Mouse (Mus musculus) T-helper 2 cell (primary cell): Measurements from ENCODE around the gene Hpse.

ENCODE experiments used
- in situ Hi-C: fragments of 300-600 bp; cut with MboI, MseI; formaldehyde crosslinking; loops from one replicate; pipeline ENCODE4 v1.15.1; 2025; ENCODE audit warnings: high pct_unique_total_duplicates

Hpse gene

DNA sequence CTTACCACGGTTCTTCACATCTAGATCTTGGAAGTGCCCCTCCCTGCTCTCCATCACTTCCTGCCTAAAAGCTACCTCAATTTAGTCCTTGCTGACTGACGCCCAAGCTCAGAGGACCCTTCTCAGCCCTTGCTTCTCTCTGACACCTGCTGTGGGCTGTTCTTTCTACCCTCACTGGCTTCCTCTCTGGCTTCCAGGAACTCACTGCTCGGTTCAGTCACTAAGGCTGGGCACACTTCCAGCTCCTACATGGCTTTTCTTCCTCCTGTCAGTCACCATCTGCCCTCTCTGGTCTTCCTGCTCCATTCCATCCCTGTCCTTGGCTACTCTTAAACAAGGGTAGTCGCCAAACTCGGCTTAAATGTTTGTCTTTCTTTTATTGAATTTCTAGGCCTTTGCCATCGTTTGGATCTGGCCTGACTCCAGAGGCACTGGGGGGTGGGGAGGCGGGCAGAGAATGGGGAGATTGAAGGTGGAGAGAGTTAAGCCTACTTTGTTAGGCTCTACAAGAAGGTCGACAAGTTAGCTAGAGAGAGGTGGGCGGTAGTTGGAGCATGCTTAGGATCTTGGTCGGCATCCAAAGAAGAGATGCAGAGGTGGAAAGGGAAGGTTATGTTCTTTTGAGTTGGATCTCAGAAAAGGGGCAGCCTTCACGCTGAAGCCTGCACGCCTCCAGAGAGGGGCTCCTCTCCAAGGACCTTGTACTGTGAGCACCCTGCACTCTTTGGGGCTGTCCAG is 76.1 kb downstream of the Hpse start:
- in situ Hi-C loops = loop anchor here (5.0 kb wide), 1 partner anchor 56 kb away; no protein-coding TSS in a partner anchor

DNA sequence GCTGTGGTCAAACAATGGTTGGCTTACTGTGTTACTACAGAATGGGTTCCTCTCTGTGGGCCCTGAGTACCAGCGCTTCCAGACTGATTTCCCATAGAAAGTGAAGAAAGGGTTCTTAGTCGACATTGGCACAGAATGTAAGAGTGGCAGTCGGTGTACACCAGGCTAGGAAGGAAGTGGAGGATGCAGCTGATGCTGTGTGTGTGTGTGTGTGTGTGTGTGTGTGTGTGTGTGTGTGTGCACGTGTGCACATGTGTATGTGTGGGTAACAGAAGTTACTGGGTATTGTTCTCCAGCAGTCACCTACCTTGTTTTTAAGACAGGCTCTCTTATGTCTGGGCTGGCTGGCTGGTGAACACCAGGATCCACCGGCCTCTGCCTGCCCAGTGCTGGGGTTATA is 77.2 kb downstream of the Hpse start:
- in situ Hi-C loops = loop anchor here (5.0 kb wide), 1 partner anchor 55 kb away; no protein-coding TSS in a partner anchor

DNA sequence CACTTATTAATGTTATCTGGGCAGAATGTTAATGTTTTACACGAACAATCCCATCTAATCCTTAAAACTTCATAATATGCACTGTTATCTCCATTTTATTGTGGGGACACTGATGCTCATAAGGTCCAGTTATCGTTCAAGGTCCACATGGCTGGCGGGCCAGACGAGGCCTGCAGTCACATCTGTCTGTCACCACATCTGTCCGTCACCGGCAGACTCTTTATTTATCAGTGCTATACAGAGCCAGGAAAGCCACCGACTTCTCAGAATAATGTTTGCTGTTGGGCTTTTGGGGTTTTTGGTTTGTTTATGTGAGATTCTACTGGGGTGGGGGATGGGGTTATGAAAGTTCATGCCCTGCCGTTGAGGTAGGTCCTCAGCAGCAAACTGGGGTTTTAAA is 81.0 kb downstream of the Hpse start:
- in situ Hi-C loops = no loop called here

DNA sequence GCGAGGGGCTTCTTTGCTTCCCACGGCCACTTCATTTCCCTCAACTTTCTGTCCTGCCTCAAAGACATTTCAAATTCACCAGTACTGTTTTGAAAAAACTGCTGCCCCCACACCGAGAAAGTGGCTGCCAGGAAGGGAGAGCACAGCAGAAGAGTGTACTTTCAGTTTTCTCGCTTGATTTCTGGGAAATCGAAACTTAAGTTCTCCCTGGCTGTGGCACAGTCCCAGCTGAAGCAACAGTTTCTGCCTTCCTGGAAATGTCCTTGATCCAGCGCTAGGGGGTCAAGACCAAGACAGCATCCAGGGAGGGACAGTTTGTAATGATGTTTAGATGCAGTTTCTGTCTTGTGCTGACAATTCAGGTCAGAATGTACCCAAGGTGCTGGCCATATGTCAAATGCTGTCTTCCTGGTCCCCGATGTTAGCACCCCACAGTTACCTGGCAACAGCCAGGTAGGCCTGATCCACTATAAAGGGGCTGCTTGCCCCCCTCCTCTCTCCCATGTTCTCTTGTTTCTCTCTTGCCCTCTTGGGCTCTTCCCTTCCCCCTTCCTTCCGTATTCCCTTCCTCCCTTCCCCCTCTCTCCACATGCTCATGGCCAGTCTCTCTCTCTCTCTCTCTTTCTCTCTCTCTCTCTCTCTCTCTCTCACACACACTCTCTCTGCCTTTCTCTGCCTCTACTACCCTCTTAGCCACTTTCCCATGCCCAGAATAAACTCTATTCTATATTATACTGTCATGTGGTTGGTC is 82.5 kb downstream of the Hpse start:
- in situ Hi-C loops = no loop called here

DNA sequence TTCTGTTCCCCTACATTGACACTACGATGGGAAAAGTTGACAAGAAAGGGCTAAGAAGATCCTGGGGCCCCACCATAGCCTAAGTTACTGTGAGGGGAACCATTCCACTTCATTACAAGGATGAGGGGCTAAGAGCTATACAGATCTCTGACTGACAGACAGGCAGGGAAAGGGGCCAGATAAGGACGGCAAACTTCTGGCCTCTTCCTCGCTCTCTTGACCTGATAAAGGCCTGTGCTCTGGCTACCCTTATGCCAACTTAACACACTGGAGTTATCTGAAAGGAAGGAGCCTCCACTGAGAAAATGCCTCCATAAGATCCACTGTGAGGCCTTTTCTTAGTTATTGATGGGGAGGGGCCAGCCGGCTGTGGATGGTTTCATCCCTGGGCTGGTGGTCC is 83.6 kb downstream of the Hpse start:
- in situ Hi-C loops = no loop called here

DNA sequence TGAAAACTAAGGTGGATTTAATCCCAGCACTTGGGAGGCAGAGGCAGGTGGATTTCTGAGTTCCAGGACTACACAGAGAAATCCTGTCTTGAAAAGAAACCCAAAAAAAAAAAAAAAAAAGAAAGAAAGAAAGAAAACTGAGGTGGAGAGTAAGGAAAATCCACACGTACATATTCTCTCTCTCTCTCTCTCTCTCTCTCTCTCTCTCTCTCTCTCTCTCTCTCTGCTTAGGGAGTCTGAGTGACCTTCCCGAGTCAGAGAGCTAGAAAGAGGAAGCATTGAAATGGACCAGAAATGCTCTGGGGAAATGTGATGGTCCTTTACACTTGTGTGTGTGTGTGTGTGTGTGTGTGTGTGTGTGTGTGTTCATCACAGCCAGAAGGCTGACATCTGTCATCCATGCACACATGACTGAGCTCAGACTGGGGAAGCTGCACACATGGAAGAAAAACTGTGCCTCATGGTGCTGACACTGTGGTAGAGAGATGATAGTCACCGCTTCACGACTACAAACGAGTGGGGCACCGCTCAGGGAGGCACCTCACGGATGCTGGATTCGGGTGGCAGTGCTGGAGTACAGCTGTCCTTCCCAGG is 84.5 kb downstream of the Hpse start:
- in situ Hi-C loops = no loop called here

DNA sequence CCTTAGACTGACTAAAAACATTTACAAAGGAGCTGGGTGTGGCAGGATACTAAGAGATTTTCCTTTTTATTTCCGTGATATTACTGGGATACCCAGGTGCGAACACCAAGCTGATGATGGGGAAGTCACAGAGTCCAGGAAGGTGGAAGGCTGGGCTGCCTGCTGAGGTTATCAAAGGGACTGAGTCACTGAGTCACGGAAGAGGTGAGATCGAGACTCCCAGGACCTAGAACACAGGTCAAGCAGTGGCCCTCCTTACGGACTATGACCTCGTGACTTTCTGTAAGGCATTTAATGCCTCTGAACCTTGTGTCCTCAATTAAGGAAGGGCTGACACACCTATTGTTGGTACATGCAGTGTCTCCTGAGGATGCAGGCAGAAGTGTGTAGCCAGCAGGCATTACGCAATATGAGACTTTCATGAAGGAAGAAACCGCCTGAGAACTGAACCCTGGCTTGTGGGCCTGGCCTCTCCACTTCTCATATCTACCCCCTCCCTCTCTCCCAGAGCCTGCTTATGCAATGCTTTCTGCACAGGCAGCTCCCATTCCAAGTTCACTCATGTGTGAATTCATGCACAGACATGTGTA is 86.9 kb downstream of the Hpse start:
- in situ Hi-C loops = no loop called here
